Mouse (Mus musculus) midbrain, embryonic 12.5 days (tissue): ENCODE measurements around the gene Tob1. TPM values are rescaled to one million over a fixed set of nuclear protein-coding genes. Genes with fewer than 3 reads are reported as not detected.
A peak's percentile ranks its signal among the peaks of the same experiment; 100 is the strongest.

Experiments
- ATAC-seq: fragments of 200-750 bp; cut with Nextera tagmentation; 2 replicates; pipeline ENCODE4 v1.8.0; 2017; ENCODE audit warnings: low read depth, moderate TSS enrichment, moderate library complexity; ENCODE audit not compliant: low FRiP score
- H3K27ac ChIP-seq: fragments of 300-500 bp; sonication (generic); replicated peaks from 2 replicates; pipeline ENCODE4 v1.5.1; 2016; ENCODE audit warnings: mild to moderate bottlenecking
- H3K27me3 ChIP-seq: fragments of 300-500 bp; sonication (generic); 2 replicates; pipeline ENCODE4 v1.6.1; 2016; ENCODE audit warnings: mild to moderate bottlenecking
- H3K36me3 ChIP-seq: fragments of 300-500 bp; sonication (generic); 2 replicates; pipeline ENCODE4 v1.6.1; 2016
- H3K4me1 ChIP-seq: fragments of 300-500 bp; sonication (generic); 2 replicates; pipeline ENCODE4 v1.6.1; 2016
- H3K4me2 ChIP-seq: fragments of 300-500 bp; sonication (generic); replicated peaks from 2 replicates; pipeline ENCODE4 v1.6.1; 2016; ENCODE audit warnings: mild to moderate bottlenecking, moderate library complexity
- H3K4me3 ChIP-seq: fragments of 300-500 bp; sonication (generic); 2 replicates; pipeline ENCODE4 v1.5.1; 2016; ENCODE audit warnings: mild to moderate bottlenecking
- H3K9ac ChIP-seq: fragments of 300-500 bp; sonication (generic); replicated peaks from 2 replicates; pipeline ENCODE4 v1.6.1; 2016; ENCODE audit warnings: mild to moderate bottlenecking, moderate library complexity
- H3K9me3 ChIP-seq: fragments of 300-500 bp; sonication (generic); 2 replicates; pipeline ENCODE4 v1.6.1; 2016; ENCODE audit warnings: mild to moderate bottlenecking
- WGBS: fragments of 180-500 bp; shearing (Covaris S2); methylation state at CpG from one replicate; pipeline ENCODE4 v1.1.7; 2016; 5-methylcytosine and 5-hydroxymethylcytosine counted together
- polyA plus RNA-seq: library from polyadenylated mRNA; unstranded; fragments of >200 nt; fragmentation: Nextera tagmentation; extraction: Ambion mirVana; gene quantifications from 2 replicates; pipeline ENCODE4 v1.2.1, GENCODE M21; 2016

Tob1 gene
- 36.7 and 38.3 TPM in 2 replicates for polyA plus RNA-seq

- peaks cover 34% of the 10 kb centered on the region for H3K4me1 ChIP-seq
- under 1% methylated on average over 37 of the region's 55 CpGs for WGBS
- peak within 1 kb of the TSS; percentile 99 for H3K27ac ChIP-seq
- H3K27me3 ChIP-seq: no peaks in the 10 kb centered on the region
- peak within 1 kb of the TSS; percentile 95 for H3K4me2 ChIP-seq
- peak; percentile 96 for ATAC-seq
- H3K9ac ChIP-seq: peak within 1 kb of the TSS; percentile 99
- peak within 1 kb of the TSS; percentile 86 for H3K4me3 ChIP-seq
- no peaks in the 10 kb centered on the region for H3K9me3 ChIP-seq
- peaks cover 10% of the 10 kb centered on the region for H3K36me3 ChIP-seq
Measured at GRCm38 (mm10) chr11:94211124-94211603, at the start of gene Tob1. Tob1 (plus strand) TSS chr11:94211454.

- Histone ChIP-seq H3K9me3 (no peaks in the 10 kb centered on the region), H3K4me2 (no peak overlapping the region), H3K36me3 (no peaks in the 10 kb centered on the region), H3K27me3 (peaks cover 4% of the 10 kb centered on the region; the same call in 1 of the 2 replicates), H3K4me3 (no peak overlapping the region), H3K9ac (no peak overlapping the region), H3K27ac (peak overlapping the region; percentile 100), H3K4me1 (peaks cover 51% of the 10 kb centered on the region)
- 89% methylated on average over 11 of the region's 11 CpGs for WGBS
- no peak for ATAC-seq
Measured at GRCm38 (mm10) chr11:94161867-94162581, 49.2 kb upstream of the Tob1 start.

GRCm38 (mm10) chr11:94163005-94163767 lies 48.1 kb upstream of the Tob1 start:
- Histone ChIP-seq H3K4me1 (peaks cover 53% of the 10 kb centered on the region), H3K27ac (peak overlapping the region; percentile 8; the same call in 1 of the 2 replicates)
- no peak for ATAC-seq

GRCm38 (mm10) chr11:94165745-94166144 lies 45.5 kb upstream of the Tob1 start:
- H3K27me3 ChIP-seq: peaks cover 4% of the 10 kb centered on the region; the same call in 1 of the 2 replicates
- no peaks in the 10 kb centered on the region for H3K36me3 ChIP-seq
- 89% methylated on average over 4 of the region's 4 CpGs for WGBS
- no peak overlapping the region for H3K27ac ChIP-seq
- no peaks in the 10 kb centered on the region for H3K9me3 ChIP-seq
- H3K4me1 ChIP-seq: peaks cover 30% of the 10 kb centered on the region
- no peak for ATAC-seq
- H3K4me2 ChIP-seq: no peak overlapping the region
- H3K9ac ChIP-seq: no peak overlapping the region
- H3K4me3 ChIP-seq: no peak overlapping the region

More at GRCm38 (mm10) chr11:94163005-94163767, 48.1 kb upstream of the Tob1 start:
- H3K9me3 ChIP-seq: no peaks in the 10 kb centered on the region
- no peak overlapping the region for H3K4me2 ChIP-seq
- peaks cover 4% of the 10 kb centered on the region; the same call in 1 of the 2 replicates for H3K27me3 ChIP-seq
- H3K9ac ChIP-seq: no peak overlapping the region
- H3K36me3 ChIP-seq: no peaks in the 10 kb centered on the region
- 62% methylated on average over 9 of the region's 9 CpGs for WGBS
- no peak overlapping the region for H3K4me3 ChIP-seq

GRCm38 (mm10) chr11:94168238-94168637 lies 43.0 kb upstream of the Tob1 start:
- no peaks in the 10 kb centered on the region for H3K36me3 ChIP-seq
- whole genome bisulfite sequencing: 76% methylated on average over 5 of the region's 5 CpGs
- H3K27ac ChIP-seq: no peak overlapping the region
- peaks cover 4% of the 10 kb centered on the region; the same call in 1 of the 2 replicates for H3K27me3 ChIP-seq
- H3K9ac ChIP-seq: no peak overlapping the region
- peaks cover 8% of the 10 kb centered on the region for H3K4me1 ChIP-seq
- H3K9me3 ChIP-seq: no peaks in the 10 kb centered on the region
- H3K4me2 ChIP-seq: no peak overlapping the region
- no peak for ATAC-seq
- no peak overlapping the region for H3K4me3 ChIP-seq

- H3K9me3 ChIP-seq: no peaks in the 10 kb centered on the region
- H3K27me3 ChIP-seq: no peaks in the 10 kb centered on the region; the same call in 1 of the 2 replicates
- H3K36me3 ChIP-seq: no peaks in the 10 kb centered on the region
- 0 out of 2 replicates have a peak, but pooled peaks cover 3% of the 10 kb centered on the region for H3K4me1 ChIP-seq
- H3K9ac ChIP-seq: no peak overlapping the region
- whole genome bisulfite sequencing: 77% methylated on average over 5 of the region's 5 CpGs
- H3K4me2 ChIP-seq: no peak overlapping the region
- no peak for ATAC-seq
- no peak overlapping the region for H3K27ac ChIP-seq
- no peak overlapping the region for H3K4me3 ChIP-seq
Measured at GRCm38 (mm10) chr11:94169596-94169995, 41.7 kb upstream of the Tob1 start.

- H3K36me3 ChIP-seq: no peaks in the 10 kb centered on the region
- H3K4me2 ChIP-seq: no peak overlapping the region
- peaks cover 3% of the 10 kb centered on the region; the same call in 1 of the 2 replicates for H3K4me1 ChIP-seq
- no peak overlapping the region for H3K9ac ChIP-seq
- no peak for ATAC-seq
- no peak overlapping the region for H3K27ac ChIP-seq
- no peak overlapping the region for H3K4me3 ChIP-seq
- H3K9me3 ChIP-seq: no peaks in the 10 kb centered on the region
- 87% methylated on average over 5 of the region's 5 CpGs for WGBS
- no peaks in the 10 kb centered on the region for H3K27me3 ChIP-seq
Measured at GRCm38 (mm10) chr11:94171691-94172090, 39.6 kb upstream of the Tob1 start.

- H3K36me3 ChIP-seq: no peaks in the 10 kb centered on the region
- H3K9ac ChIP-seq: no peak overlapping the region
- H3K9me3 ChIP-seq: no peaks in the 10 kb centered on the region
- H3K4me2 ChIP-seq: no peak overlapping the region
- no peak overlapping the region for H3K4me3 ChIP-seq
- H3K27ac ChIP-seq: no peak overlapping the region
- 81% methylated on average over 9 of the region's 9 CpGs for WGBS
- H3K4me1 ChIP-seq: peaks cover 3% of the 10 kb centered on the region; the same call in 1 of the 2 replicates
- ATAC-seq: no peak
- no peaks in the 10 kb centered on the region for H3K27me3 ChIP-seq
Measured at GRCm38 (mm10) chr11:94172186-94172585, 39.1 kb upstream of the Tob1 start.

GRCm38 (mm10) chr11:94173726-94174146 lies 37.5 kb upstream of the Tob1 start:
- no peak overlapping the region for H3K27ac ChIP-seq

GRCm38 (mm10) chr11:94175288-94175687 lies 36.0 kb upstream of the Tob1 start:
- H3K27me3 ChIP-seq: no peaks in the 10 kb centered on the region
- no peak overlapping the region for H3K4me3 ChIP-seq
- H3K4me1 ChIP-seq: no peaks in the 10 kb centered on the region; the same call in 1 of the 2 replicates
- no peaks in the 10 kb centered on the region for H3K9me3 ChIP-seq
- 57% methylated on average over 7 of the region's 7 CpGs for WGBS
- no peak overlapping the region for H3K9ac ChIP-seq
- no peak for ATAC-seq
- no peak overlapping the region for H3K27ac ChIP-seq
- no peaks in the 10 kb centered on the region for H3K36me3 ChIP-seq
- H3K4me2 ChIP-seq: no peak overlapping the region

More at GRCm38 (mm10) chr11:94173726-94174146, 37.5 kb upstream of the Tob1 start:
- Histone ChIP-seq H3K27me3 (no peaks in the 10 kb centered on the region), H3K4me2 (no peak overlapping the region), H3K36me3 (no peaks in the 10 kb centered on the region), H3K9me3 (no peaks in the 10 kb centered on the region), H3K4me3 (no peak overlapping the region), H3K4me1 (no peaks in the 10 kb centered on the region; the same call in 1 of the 2 replicates), H3K9ac (no peak overlapping the region)
- ATAC-seq: no peak
- 60% methylated on average over 4 of the region's 4 CpGs for WGBS

- Histone ChIP-seq H3K36me3 (no peaks in the 10 kb centered on the region), H3K4me2 (no peak overlapping the region), H3K4me3 (no peak overlapping the region), H3K9ac (no peak overlapping the region), H3K9me3 (no peaks in the 10 kb centered on the region), H3K4me1 (no peaks in the 10 kb centered on the region; the same call in 1 of the 2 replicates), H3K27me3 (no peaks in the 10 kb centered on the region), H3K27ac (no peak overlapping the region)
- no peak for ATAC-seq
- WGBS: 62% methylated on average over 8 of the region's 8 CpGs
Measured at GRCm38 (mm10) chr11:94175694-94176093, 35.6 kb upstream of the Tob1 start.
